Mouse (Mus musculus) kidney, postnatal 14 days (tissue): ENCODE measurements around the gene Cldn4.
"Not testable (repeated sequence)": the region's sequence is repeated elsewhere in the genome, so short reads cannot be mapped to it uniquely, and the experiment has no call there.

ENCODE experiments used
- DNase-seq: peaks from one replicate; pipeline ENCODE4 v3.0.0; 2022; ENCODE audit warnings: mixed read lengths

Gene Cldn4

GRCm38 (mm10) chr5:134963546-134963945, 16.8 kb upstream of the Cldn4 start:
- DNase-seq = peak; percentile 70

- no peak for DNase-seq
These were observed 14.8 kb upstream of the Cldn4 start for GRCm38 (mm10) chr5:134961519-134961918.

- no peak for DNase-seq
These were observed 13.7 kb upstream of the Cldn4 start for GRCm38 (mm10) chr5:134960430-134960829.

GRCm38 (mm10) chr5:134959114-134959513, 12.4 kb upstream of the Cldn4 start:
- no peak for DNase-seq

- DNase-seq = no peak
These were observed 8.8 kb upstream of the Cldn4 start for GRCm38 (mm10) chr5:134955491-134955890.

- peak; percentile 49 for DNase-seq
These were observed 4.5 kb upstream of the Cldn4 start for GRCm38 (mm10) chr5:134951053-134951884.

GRCm38 (mm10) chr5:134948085-134948439, 1.3 kb upstream of the Cldn4 start:
- DNase-seq = no peak

- no peak for DNase-seq
These were observed 818 bp upstream of the Cldn4 start for GRCm38 (mm10) chr5:134947420-134948084.

GRCm38 (mm10) chr5:134946063-134946856, 474 bp downstream of the Cldn4 start:
- DNase-seq = no peak

GRCm38 (mm10) chr5:134945266-134945959, 1.3 kb downstream of the Cldn4 start:
- DNase-seq = no peak

GRCm38 (mm10) chr5:134944179-134944578, 2.6 kb downstream of the Cldn4 start:
- no peak for DNase-seq

- DNase-seq = peak; percentile 35
These were observed 4.0 kb downstream of the Cldn4 start for GRCm38 (mm10) chr5:134942740-134943139.

- DNase-seq = peak; percentile 39
These were observed 5.1 kb downstream of the Cldn4 start for GRCm38 (mm10) chr5:134941472-134942209.

- not testable (repeated sequence) for DNase-seq
These were observed 7.2 kb downstream of the Cldn4 start for GRCm38 (mm10) chr5:134939554-134939953.

GRCm38 (mm10) chr5:134939069-134939468, 7.7 kb downstream of the Cldn4 start:
- no peak for DNase-seq

- DNase-seq = no peak
These were observed 10.0 kb downstream of the Cldn4 start for GRCm38 (mm10) chr5:134936626-134937185.

GRCm38 (mm10) chr5:134936051-134936450, 10.7 kb downstream of the Cldn4 start:
- DNase-seq = no peak

GRCm38 (mm10) chr5:134934666-134935065, 12.1 kb downstream of the Cldn4 start:
- DNase-seq = no peak

GRCm38 (mm10) chr5:134933686-134934085, 13.0 kb downstream of the Cldn4 start:
- DNase-seq = not testable (repeated sequence)

GRCm38 (mm10) chr5:134933281-134933680, 13.5 kb downstream of the Cldn4 start:
- DNase-seq = no peak

GRCm38 (mm10) chr5:134932903-134933276, 13.8 kb downstream of the Cldn4 start:
- peak; percentile 64 for DNase-seq
